8 mouse cellular contexts compared by ENCODE assay signal in the genomic region with DNA sequence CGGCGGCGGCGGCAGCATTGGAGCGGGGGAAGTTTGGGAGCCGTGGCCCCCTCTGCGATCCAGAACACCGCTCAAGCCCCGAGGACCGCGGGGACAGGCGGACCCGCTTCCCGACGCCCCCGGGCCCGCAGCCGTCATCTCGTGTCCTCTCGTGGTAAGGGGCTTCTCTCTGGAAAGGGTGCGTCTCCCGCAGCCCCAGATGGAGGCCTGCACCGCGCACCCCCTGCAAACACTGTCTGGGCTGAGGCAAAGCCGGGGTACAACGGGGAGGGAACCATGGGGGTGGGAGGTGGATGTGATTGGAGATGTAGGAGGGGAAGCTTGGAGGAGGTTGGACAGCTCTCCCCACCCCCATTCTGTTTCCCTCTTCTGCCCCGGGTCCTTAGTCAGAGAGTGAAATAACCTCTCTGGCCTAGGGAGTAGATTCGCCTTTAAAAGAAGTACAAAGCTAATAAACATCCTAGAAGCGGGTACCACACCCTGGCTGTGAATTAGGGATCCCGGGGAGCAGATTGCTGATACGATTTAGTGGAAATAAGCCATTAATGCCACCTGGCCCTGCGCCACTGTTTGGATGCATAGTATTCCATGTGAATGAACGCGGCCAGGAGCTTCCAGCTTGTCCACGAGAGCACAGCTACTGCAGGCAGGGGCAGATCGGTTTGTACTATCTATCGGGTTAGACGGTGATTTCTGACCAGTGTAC. TPM values are rescaled to one million over a fixed set of nuclear protein-coding genes. Genes with fewer than 3 reads are reported as not detected.
DNase-seq lines count a peak whose midpoint lies in the region; ATAC-seq and TF ChIP-seq lines count a peak whose summit lies in the region.

No protein-coding gene starts in this region.

- H3K9ac ChIP-seq in intestine, embryonic 16.5 days (ENCODE audit: low read depth, low read length), result peak overlapping the region; percentile 75
- H3K9ac ChIP-seq in midbrain, embryonic 11.5 days (ENCODE audit: low read length), result peak overlapping the region; percentile 58
- peak overlapping the region; percentile 76 for H3K9ac ChIP-seq in stomach, postnatal 0 days (ENCODE audit: low read length)

- DNase-seq in ovary, adult 18-20 months (ENCODE audit: low spot score), result peak; percentile 22
- DNase-seq in ovary, postnatal 14 days (ENCODE audit: low spot score), result no peak
- DNase-seq in cerebellum, adult 18-20 months, result peak; percentile 69 to 75
- DNase-seq in frontal cortex, adult 2 months (ENCODE audit: extremely low spot score in 1 of 2, low spot score in 1 of 2), result peak; percentile 49 to 64
- peak; percentile 44 to 58 for DNase-seq in left cerebral cortex, postnatal 25 days (ENCODE audit: low spot score in 2 of 2)
- DNase-seq in midbrain, embryonic 11.5 days (ENCODE audit: low spot score, missing footprints), result peak; percentile 93
- peak; percentile 41 for DNase-seq in stomach, postnatal 0 days (ENCODE audit: low spot score)

- H3K36me3 ChIP-seq in intestine, embryonic 16.5 days (ENCODE audit: control insufficient read depth, insufficient read depth, low read length), result no peaks in the 10 kb centered on the region
- no peaks in the 10 kb centered on the region for H3K36me3 ChIP-seq in midbrain, embryonic 11.5 days (ENCODE audit: control insufficient read depth, insufficient read depth, low read length)
- no peaks in the 10 kb centered on the region for H3K36me3 ChIP-seq in stomach, postnatal 0 days (ENCODE audit: control insufficient read depth, insufficient read depth, low read length)

- H3K27ac ChIP-seq in intestine, embryonic 16.5 days (ENCODE audit: low read length), result peak overlapping the region; percentile 35
- H3K27ac ChIP-seq in midbrain, embryonic 11.5 days (ENCODE audit: low read depth, low read length), result no peak overlapping the region
- H3K27ac ChIP-seq in stomach, postnatal 0 days (replicated peaks), result peak overlapping the region; percentile 71

- TF ChIP-seq CTCF in stomach, postnatal 0 days (IDR thresholded peaks at IDR 0.05; ENCODE audit: low read depth), result no peak

- ATAC-seq in intestine, embryonic 16.5 days, result peak; percentile 57
- ATAC-seq in midbrain, embryonic 11.5 days (ENCODE audit: low FRiP score), result peak; percentile 83
- peak; percentile 53 for ATAC-seq in stomach, postnatal 0 days (ENCODE audit: low FRiP score, low TSS enrichment)

- H3K4me3 ChIP-seq in intestine, embryonic 16.5 days (ENCODE audit: low read length), result peak overlapping the region; percentile 87
- H3K4me3 ChIP-seq in midbrain, embryonic 11.5 days (ENCODE audit: low read depth, low read length), result peak overlapping the region; percentile 49
- H3K4me3 ChIP-seq in stomach, postnatal 0 days (ENCODE audit: low read depth, low read length), result peak overlapping the region; percentile 94

- H3K4me2 ChIP-seq in intestine, embryonic 16.5 days (ENCODE audit: low read depth, low read length), result peak overlapping the region; percentile 94
- H3K4me2 ChIP-seq in midbrain, embryonic 11.5 days, result peak overlapping the region; percentile 98
- H3K4me2 ChIP-seq in stomach, postnatal 0 days (replicated peaks; ENCODE audit: low read depth), result peak overlapping the region; percentile 98

- intact Hi-C loops in left cerebral cortex, postnatal 25 days (cut with DNase I), result loop anchor here (2.0 kb wide), 1 partner anchor 189 kb away; the partner anchor contains the start of gene Erbin

- no peaks in the 10 kb centered on the region for H3K9me3 ChIP-seq in intestine, embryonic 16.5 days (ENCODE audit: control insufficient read depth, low read length)
- no peaks in the 10 kb centered on the region for H3K9me3 ChIP-seq in midbrain, embryonic 11.5 days (ENCODE audit: control insufficient read depth, low read length)
- no peaks in the 10 kb centered on the region for H3K9me3 ChIP-seq in stomach, postnatal 0 days (ENCODE audit: control insufficient read depth, low read length)

- H3K27me3 ChIP-seq in intestine, embryonic 16.5 days (replicated peaks; ENCODE audit: control insufficient read depth, insufficient read depth, low read length), result no peaks in the 10 kb centered on the region
- no peaks in the 10 kb centered on the region for H3K27me3 ChIP-seq in midbrain, embryonic 11.5 days (ENCODE audit: control insufficient read depth, insufficient read depth, low read length)
- no peaks in the 10 kb centered on the region for H3K27me3 ChIP-seq in stomach, postnatal 0 days (ENCODE audit: control insufficient read depth, insufficient read depth, low read length)

- 1% methylated on average over 36 of the region's 38 CpGs for WGBS in intestine, embryonic 16.5 days
- 2% methylated on average over 36 of the region's 38 CpGs for WGBS in midbrain, embryonic 11.5 days
- 2% methylated on average over 37 of the region's 38 CpGs for WGBS in stomach, postnatal 0 days

- no peak for TF ChIP-seq EP300 in stomach, postnatal 0 days (optimal IDR thresholded peaks at IDR 0.05)

- H3K4me1 ChIP-seq in intestine, embryonic 16.5 days (ENCODE audit: control insufficient read depth, insufficient read depth, low read length), result peaks cover 5% of the 10 kb centered on the region
- peaks cover 4% of the 10 kb centered on the region; the same call in 1 of the 2 replicates for H3K4me1 ChIP-seq in midbrain, embryonic 11.5 days (ENCODE audit: control insufficient read depth, insufficient read depth, low read length)
- no peaks in the 10 kb centered on the region for H3K4me1 ChIP-seq in stomach, postnatal 0 days (replicated peaks; ENCODE audit: control insufficient read depth, insufficient read depth)

RNA-seq across cellular contexts. Expression of gene Sgtb, which starts 0.4 kb away (rescaled TPM):
- 67.1 and 69.9 TPM in 2 replicates for polyA plus RNA-seq in frontal cortex, adult 2 months (2012; rRNA removed)
- polyA plus RNA-seq in intestine, embryonic 16.5 days (2015; fragmentation: Nextera tagmentation; extraction: Ambion mirVana), result 3.0 and 3.3 TPM in 2 replicates
- total RNA-seq in left cerebral cortex, postnatal 25 days (2021), result 100 to 1,000 TPM; 127 to 139 TPM
- 27.0 and 28.0 TPM in 2 replicates for polyA plus RNA-seq in midbrain, embryonic 11.5 days (2014; fragmentation: Nextera tagmentation; extraction: Ambion mirVana)
- polyA plus RNA-seq in stomach, postnatal 0 days (2015; fragmentation: Nextera tagmentation; extraction: Ambion mirVana), result 3.3 TPM in 2 replicates

RNA-seq across cellular contexts. Expression of gene Nln, which starts 0.6 kb away (rescaled TPM):
- polyA plus RNA-seq in frontal cortex, adult 2 months (2012; rRNA removed), result 14.6 and 19.0 TPM in 2 replicates
- 18.7 and 19.9 TPM in 2 replicates for polyA plus RNA-seq in intestine, embryonic 16.5 days (2015; fragmentation: Nextera tagmentation; extraction: Ambion mirVana)
- total RNA-seq in left cerebral cortex, postnatal 25 days (2021), result 10 to 100 TPM; 23.9 to 31.0 TPM
- 23.5 and 23.9 TPM in 2 replicates for polyA plus RNA-seq in midbrain, embryonic 11.5 days (2014; fragmentation: Nextera tagmentation; extraction: Ambion mirVana)
- polyA plus RNA-seq in stomach, postnatal 0 days (2015; fragmentation: Nextera tagmentation; extraction: Ambion mirVana), result 22.3 and 22.5 TPM in 2 replicates
